Mouse (Mus musculus) megakaryocyte-erythroid progenitor cell, adult 5-6 weeks (primary cell): ENCODE results near the gene Siah1a. TPM values are rescaled to one million over a fixed set of nuclear protein-coding genes. Genes with fewer than 3 reads are reported as not detected.

ENCODE experiments used
- ATAC-seq: replicated peaks from 2 replicates; pipeline ENCODE4 v1.8.0; 2016; ENCODE audit warnings: mild to moderate bottlenecking, inconsistent platforms; ENCODE audit not compliant: severe bottlenecking, poor library complexity, low FRiP score, low TSS enrichment
- total RNA-seq, 2 experiments: library from RNA; stranded (forward) in 1 of 2; stranded (reverse) in 1 of 2; fragments of 200-1000, 215-1000 nt in 1 of 2; fragments of >200 nt in 1 of 2; fragmentation: Nextera tagmentation in 1 of 2; gene quantifications; 2 replicates each; pipeline ENCODE4 v1.2.3; 2014 to 2017

Siah1a gene
- total RNA-seq, 2 experiments from 2014 or later = 17.6 to 24.7 TPM

GRCm38 (mm10) chr8:86712594-86712993 is 33.1 kb downstream of the Siah1a start:
- peak; percentile 70 for ATAC-seq

- peak; percentile 89 for ATAC-seq
These were observed 37.9 kb downstream of the Siah1a start for GRCm38 (mm10) chr8:86707873-86708272.

GRCm38 (mm10) chr8:86706756-86707155 is 39.0 kb downstream of the Siah1a start:
- ATAC-seq = no peak

GRCm38 (mm10) chr8:86705317-86705716 is 40.4 kb downstream of the Siah1a start:
- ATAC-seq = no peak

- peak; percentile 83 for ATAC-seq
These were observed 43.3 kb downstream of the Siah1a start for GRCm38 (mm10) chr8:86702453-86702852.

- ATAC-seq = no peak
These were observed 46.3 kb downstream of the Siah1a start for GRCm38 (mm10) chr8:86699471-86699870.

- ATAC-seq = no peak
These were observed 46.8 kb downstream of the Siah1a start for GRCm38 (mm10) chr8:86698811-86699421.

GRCm38 (mm10) chr8:86695703-86696102 is 50.0 kb downstream of the Siah1a start:
- ATAC-seq = peak; percentile 89

GRCm38 (mm10) chr8:86694011-86694410 is 51.7 kb downstream of the Siah1a start:
- ATAC-seq = no peak

- ATAC-seq = no peak
These were observed 53.6 kb downstream of the Siah1a start for GRCm38 (mm10) chr8:86692107-86692506.

GRCm38 (mm10) chr8:86686629-86687028 is 59.1 kb downstream of the Siah1a start:
- ATAC-seq = no peak

Other genes with a start within 250 kb of the Siah1a start
- not detected in 2 replicates for gene Abcc12, start 165.2 kb downstream of the Siah1a start, total RNA-seq (2014; fragmentation: Nextera tagmentation)
- not detected in 2 replicates for gene Abcc12, start 165.2 kb downstream of the Siah1a start, total RNA-seq (2017)
- 45.0 and 53.9 TPM in 2 replicates for gene Lonp2, start 121.9 kb downstream of the Siah1a start, total RNA-seq (2014; fragmentation: Nextera tagmentation)
- 76.4 and 77.0 TPM in 2 replicates for gene Lonp2, start 121.9 kb downstream of the Siah1a start, total RNA-seq (2017)
- gene Gm10638, start 235 bp downstream of the Siah1a start, total RNA-seq (2014; fragmentation: Nextera tagmentation) = not detected in 2 replicates
- 4.9 TPM in 1 of 2 replicates, not detected in the other for gene Gm10638, start 235 bp downstream of the Siah1a start, total RNA-seq (2017)
- 15.9 and 17.0 TPM in 2 replicates for gene N4bp1, start 139.3 kb upstream of the Siah1a start, total RNA-seq (2014; fragmentation: Nextera tagmentation)
- gene N4bp1, start 139.3 kb upstream of the Siah1a start, total RNA-seq (2017) = 11.1 and 14.5 TPM in 2 replicates